Mouse (Mus musculus) frontal cortex, adult (tissue): ENCODE data around the gene Mdh2.

ENCODE experiments used
- ATAC-seq: cut with Nextera tagmentation; 2 replicates; pipeline ENCODE4 v1.9.2; 2017; ENCODE audit warnings: mild to moderate bottlenecking, moderate library complexity, mixed read lengths; ENCODE audit not compliant: low TSS enrichment

The Mdh2 gene

DNA sequence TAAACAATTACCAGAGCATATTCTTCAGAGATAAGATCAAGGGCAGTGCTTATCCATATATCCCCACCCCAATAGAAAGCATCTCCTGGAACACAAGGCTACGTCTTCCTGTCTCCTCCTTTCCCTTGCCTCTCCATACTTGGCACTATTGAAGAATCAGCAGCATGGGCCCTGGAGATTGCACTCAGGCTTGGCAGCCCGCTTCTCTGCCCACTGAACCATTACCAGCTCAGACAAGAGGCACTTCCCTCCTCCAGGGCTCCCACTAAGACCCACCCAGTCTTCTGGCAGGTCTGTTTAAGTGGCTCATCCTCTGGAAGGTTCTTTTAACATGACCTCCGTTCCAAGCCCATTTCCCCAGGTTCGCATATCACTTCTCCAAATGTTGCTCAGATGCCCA lies 1.7 kb upstream of the Mdh2 start:
- ATAC-seq, result no peak

DNA sequence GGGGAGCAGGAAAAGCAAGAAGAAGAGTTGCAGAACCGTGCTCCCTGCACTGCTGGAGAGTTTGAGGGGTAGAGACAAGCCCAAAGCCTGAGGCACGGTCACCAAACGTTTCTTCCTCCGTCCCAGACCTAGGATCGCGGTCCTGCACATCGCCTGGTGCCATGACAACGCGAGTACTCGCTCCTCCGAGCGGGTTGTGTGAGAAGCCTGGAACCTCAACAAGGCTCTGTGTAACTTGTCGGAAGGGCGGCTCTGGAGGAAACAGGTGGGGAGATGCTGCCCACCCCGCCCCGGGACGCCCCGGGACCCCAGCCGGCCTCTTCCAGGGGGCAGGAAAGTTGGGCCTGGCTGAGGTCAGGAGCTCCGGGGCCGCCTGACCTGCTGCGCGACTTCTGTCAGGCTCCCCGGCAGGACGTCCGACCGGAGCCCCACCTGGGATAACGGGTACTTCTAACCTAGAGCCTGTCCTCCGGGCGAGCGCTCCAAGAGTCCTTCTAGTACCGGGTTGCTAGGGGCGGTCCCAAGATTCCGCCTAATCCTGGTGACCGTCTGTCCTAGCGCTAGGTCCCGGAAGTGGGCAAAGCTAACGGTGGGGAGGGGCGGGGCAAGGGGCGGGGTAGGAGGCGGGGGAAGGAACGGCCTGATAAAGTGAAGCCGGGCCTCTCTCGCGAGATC lies 347 bp upstream of the Mdh2 start, which contains the start of gene Styxl1:
Gene Styxl1 (minus strand): TSS at position 590 of the 675 bp plus-strand sequence.
- 0 out of 2 replicates have a peak, but pooled peaks have one; percentile 20 for ATAC-seq

GRCm38 (mm10) chr5:135780331-135780730 lies 2.1 kb downstream of the Mdh2 start:
- ATAC-seq, result no peak

DNA sequence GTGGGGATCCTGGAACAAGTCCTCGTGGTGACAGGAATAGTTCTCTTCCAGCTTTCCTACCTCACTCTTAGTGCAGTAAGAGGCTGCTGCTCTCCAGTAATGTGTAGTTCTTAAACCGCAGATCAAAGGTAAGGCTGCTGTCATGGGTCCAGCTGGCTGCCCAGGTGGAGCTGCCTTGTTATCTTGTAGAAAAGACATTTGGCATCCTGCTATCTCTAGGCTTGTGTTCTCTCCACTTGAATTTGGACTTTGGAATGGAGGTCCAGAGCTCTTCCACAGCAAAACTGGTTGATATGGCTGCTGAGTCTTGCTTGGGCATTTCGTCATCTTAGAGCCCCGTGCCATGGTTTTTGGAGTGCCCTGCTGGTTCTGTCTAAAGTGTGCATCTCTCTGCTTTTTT lies 4.6 kb downstream of the Mdh2 start:
- ATAC-seq, result no peak

DNA sequence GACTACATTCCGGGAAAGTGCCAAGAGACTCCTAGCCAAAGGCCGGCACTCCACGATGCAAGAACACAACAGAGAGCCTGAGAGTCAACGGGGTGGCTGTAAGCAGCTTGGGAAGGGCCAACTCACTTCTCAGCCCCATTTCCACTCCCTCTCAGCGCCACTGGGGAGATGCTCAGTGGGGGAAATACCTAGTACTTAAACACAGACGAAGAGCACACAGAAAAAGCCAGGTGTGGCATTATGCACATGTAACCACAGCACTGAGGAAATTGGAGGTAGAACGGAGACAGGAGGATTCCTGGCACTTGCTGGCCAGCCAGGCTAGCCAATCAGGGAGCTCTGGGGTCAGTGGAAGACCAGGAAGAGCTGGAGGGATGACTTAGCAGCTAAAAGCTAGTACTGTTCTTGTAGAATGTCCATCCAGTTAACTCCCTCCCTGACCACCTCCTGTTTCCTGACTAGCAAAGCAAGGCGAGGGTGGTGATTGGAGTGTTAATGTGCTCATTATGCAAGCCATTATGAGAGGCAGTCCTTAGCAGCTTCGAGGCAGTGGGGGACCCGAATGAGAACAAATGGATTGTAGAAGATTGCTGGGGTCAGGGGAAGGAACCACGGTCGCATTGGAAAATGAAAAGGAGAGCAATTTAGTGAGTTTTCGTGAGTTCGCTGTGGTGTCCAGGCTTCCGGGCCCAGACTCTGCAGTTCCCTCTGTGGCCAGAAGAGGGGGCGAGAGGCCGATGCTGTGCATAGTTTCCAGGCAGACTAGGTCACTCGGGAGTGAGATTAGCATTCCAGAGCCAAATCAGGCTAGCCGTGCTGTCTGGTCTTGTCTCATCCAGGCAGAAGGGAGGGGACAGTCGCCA lies 15.9 kb downstream of the Mdh2 start:
- peak; percentile 82 for ATAC-seq

GRCm38 (mm10) chr5:135794859-135795181 lies 16.5 kb downstream of the Mdh2 start:
- no peak for ATAC-seq

GRCm38 (mm10) chr5:135799746-135800145 lies 21.5 kb downstream of the Mdh2 start:
- ATAC-seq, result no peak

DNA sequence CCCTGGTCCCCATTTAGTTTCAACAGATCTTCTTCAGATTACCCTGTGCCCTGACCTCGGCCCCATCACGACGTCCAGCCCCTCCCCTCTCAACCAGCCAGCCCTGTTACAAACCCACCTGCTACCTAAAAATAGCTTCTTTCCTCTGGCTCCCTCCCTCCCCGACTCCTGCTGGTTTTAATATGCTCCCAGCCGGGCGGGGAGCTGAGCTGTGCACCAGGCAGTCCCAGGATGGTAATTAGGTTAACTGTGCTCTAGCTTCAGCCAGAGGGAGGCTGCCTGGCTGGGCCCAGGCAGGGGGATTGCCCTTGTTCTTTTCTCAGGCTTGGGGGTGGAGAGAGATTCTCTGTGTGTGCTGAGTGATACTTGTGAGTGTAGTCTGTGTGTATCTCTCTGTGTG lies 22.6 kb downstream of the Mdh2 start:
- peak; percentile 58; the same call in 1 of the 2 replicates for ATAC-seq

DNA sequence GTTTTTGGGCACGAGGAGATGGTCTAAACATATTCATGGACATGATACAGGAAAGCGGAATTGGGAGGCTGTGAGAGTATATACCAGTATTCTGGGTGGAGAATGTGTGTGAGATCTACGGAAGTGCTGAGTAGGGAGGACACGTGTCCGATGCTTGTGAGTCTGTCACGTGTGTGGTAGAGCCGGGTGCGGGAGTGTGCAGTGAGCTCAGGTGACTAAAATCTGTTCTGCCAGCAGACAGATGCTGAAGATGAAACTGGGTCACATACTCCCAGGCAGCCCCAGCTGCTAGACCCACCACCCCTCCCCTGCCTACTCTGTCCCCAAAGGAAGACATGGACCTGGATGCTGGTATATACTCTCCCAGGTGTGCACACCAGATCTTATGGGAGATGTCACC lies 24.4 kb downstream of the Mdh2 start:
- ATAC-seq, result no peak

DNA sequence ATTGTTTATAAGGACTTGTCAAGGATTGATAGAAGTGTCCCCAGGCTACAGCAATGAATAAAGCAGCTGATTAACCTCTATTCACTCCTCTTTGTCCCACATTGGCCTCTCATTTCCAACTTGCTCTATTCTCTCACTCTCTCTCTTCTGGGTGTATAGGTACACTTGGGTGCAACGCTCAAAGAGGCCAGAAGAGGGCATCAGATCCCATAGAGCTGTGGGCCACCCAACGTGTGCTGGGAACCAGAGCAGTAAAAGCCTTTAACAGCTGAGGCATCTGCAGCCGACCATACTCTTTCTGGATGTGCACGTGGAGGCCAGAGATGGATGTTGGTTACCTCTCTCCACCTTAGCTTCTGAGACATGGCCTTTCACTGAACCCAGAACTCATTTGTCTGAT lies 24.9 kb downstream of the Mdh2 start:
- no peak for ATAC-seq

DNA sequence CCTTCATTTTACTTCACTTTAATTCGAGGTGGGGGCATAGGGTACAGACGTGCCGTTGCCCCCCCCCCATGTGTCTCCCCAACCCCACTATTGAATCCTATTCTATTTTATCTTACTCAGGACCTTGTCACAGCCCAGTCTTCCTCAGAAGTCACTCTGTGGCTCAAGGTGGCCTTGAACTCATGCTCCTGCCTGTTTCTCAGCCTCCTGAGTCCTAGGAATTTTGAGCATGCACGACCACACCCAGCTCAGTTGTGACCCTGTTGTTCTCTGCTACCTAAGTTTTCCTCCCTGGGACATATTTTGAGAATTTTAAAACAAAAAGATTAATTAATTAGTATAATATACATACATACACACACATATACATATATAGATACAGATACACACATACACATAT lies 25.4 kb downstream of the Mdh2 start:
- ATAC-seq, result no peak

GRCm38 (mm10) chr5:135804735-135805134 lies 26.5 kb downstream of the Mdh2 start:
- ATAC-seq, result no peak

GRCm38 (mm10) chr5:135806555-135807262 lies 28.4 kb downstream of the Mdh2 start, which contains the start of gene Srrm3:
Gene Srrm3, plus strand, starts transcription at chr5:135806890.
- ATAC-seq, result peak; percentile 66

DNA sequence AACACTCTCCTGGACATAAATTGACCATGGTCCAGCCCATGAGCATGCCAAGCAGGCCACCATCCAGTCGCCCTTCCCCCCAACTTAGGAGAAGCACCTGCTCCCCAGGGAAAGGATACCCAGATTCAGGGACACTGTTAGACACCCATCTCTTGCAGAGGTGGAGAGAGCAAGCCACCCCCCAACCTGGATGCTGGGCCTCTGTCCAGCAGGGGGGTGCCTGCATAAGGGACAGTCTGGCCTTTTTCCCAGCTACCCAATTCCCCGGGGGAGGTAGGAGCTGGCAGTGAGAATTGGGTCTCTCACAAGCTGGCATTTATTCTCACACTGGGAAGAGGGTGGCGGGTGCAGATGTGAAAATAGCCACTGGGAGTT lies 29.0 kb downstream of the Mdh2 start:
- peak; percentile 22; the same call in 1 of the 2 replicates for ATAC-seq

DNA sequence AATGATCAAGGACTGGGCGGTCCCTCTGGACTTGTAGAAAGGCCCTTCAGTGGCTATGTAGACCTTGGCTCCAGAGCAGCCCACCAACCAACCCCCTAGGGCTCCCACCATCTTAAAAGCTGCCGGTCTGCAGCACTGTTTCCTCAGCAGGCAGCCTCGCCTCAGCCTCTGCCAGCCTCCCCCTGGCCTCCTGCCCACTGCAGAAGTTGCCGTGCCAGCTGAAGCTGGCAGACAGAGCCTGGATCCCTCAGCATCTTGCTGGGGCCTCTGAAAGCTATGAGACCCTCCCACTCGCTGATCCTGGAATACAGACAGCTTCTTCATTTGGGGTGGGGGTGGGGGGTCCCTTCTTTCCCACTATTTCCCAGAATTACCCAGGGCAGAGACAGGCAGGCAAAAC lies 34.7 kb downstream of the Mdh2 start:
- peak; percentile 76 for ATAC-seq

DNA sequence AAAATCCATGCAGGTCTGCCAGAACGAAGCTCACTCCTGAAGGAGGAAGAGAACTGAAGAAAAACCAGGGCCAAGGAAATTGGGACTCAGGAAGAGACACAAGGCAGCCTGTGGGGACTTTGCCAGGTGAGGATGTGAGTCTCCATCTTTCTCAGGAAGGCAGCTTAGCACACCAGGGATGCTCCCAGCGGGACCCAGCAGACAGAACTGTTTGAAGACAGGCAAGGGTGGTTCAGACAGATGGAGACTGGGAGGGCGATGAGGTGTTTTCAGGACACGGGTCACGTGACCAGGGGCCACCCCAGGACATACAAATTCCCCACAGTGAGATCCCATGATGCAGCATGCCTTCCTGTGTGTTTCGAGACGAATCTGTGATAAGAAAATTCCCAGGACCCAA lies 40.2 kb downstream of the Mdh2 start:
- ATAC-seq, result peak; percentile 45; the same call in 1 of the 2 replicates

- ATAC-seq, result peak; percentile 35
Measured at GRCm38 (mm10) chr5:135822316-135822944, 44.1 kb downstream of the Mdh2 start.

- ATAC-seq, result no peak
Measured at GRCm38 (mm10) chr5:135824517-135824916, 46.2 kb downstream of the Mdh2 start.

DNA sequence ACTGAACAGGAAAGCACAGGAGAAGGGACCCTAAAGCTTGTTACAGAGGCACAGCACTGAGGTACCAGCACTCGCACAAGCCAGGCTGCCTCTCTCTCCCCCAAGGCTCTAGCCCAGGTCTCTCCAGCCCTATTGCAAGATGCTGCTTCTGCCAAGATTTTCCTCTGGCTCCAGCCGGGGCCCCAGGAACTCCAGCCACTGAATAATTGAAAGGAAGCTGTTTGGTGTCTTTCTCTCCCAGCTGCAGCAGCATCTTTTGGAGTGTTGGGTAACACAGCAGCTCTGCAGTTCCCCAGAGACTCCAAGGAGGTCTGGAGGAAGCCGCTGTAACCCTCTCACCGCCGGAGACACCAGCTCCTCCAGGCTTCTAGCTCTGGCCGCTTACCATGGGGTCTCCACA lies 47.9 kb downstream of the Mdh2 start:
- ATAC-seq, result 0 out of 2 replicates have a peak, but pooled peaks have one; percentile 10

- ATAC-seq, result no peak
Measured at GRCm38 (mm10) chr5:135829381-135829780, 51.1 kb downstream of the Mdh2 start.

DNA sequence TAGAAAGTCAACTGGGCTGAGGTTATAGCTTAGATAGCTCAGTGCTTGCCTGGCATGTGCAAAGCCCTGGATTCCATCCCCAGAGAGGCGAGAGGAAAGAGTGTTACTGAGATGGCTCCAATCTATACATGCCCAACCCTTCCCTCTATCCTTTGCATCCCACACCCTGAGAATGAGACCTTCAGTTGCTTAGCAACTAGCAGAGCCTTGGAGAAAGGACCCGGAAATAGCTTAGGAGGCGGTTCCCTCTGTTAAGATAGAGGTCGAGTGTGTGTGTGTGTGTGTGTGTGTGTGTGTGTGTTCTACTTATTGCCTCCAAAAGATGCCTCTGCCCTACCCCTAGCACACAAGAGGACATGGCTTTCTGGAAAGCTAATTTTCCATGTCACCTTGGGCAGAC lies 54.4 kb downstream of the Mdh2 start:
- peak; percentile 84 for ATAC-seq
